Mouse (Mus musculus): ENCODE measurements around the gene Efnb3. TPM values are rescaled to one million over a fixed set of nuclear protein-coding genes. Genes with fewer than 3 reads are reported as not detected.
"Not testable (repeated sequence)": the region's sequence is repeated elsewhere in the genome, so short reads cannot be mapped to it uniquely, and the experiment has no call there.

The Efnb3 gene
- polyA plus RNA-seq, 1 experiment from 2014 or later, result 0.58 TPM

- Histone ChIP-seq H3K9ac (no peak within 1 kb of the TSS), H3K4me3 (replicated peaks) (no peak within 1 kb of the TSS), H3K4me1 (replicated peaks) (peaks cover 20% of the 10 kb centered on the region), H3K4me2 (no peak within 1 kb of the TSS), H3K27me3 (peaks cover 77% of the 10 kb centered on the region), H3K9me3 (replicated peaks) (no peaks in the 10 kb centered on the region), H3K36me3 (replicated peaks) (no peaks in the 10 kb centered on the region), H3K27ac (replicated peaks) (no peak within 1 kb of the TSS)
- no peak for ATAC-seq (ENCODE audit: insufficient read depth)
- 37% methylated on average over 12 of the region's 12 CpGs for WGBS (ENCODE audit: insufficient replicate concordance)
Measured at GRCm38 (mm10) chr11:69549060-69549656, 10.8 kb downstream of the Efnb3 start, which contains the start of gene Dnah2. Dnah2 (minus strand) TSS chr11:69549110.

DNA sequence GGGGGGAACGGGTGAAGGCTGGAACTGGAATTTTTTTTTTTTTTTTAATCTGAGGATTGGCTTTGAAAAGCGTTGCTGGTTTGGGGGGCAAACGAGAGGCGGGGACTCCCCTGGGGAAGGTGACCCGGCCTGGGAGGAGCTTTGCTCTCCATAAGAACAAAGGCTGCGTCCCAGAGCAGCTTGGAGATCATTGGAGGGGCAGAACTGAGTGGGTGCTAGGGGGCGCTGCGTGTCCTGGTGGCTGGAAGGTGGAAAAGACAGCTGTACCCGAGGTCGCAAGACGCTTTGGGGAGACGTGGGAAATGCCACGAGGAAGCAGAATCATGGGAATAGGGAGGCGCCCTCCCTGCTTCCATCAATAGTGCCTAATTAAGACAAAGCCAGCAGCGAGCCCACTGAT, 12.9 kb downstream of the Efnb3 start:
- H3K9me3 ChIP-seq (replicated peaks), result no peaks in the 10 kb centered on the region
- H3K36me3 ChIP-seq (replicated peaks), result no peaks in the 10 kb centered on the region
- peak overlapping the region; percentile 46 for H3K9ac ChIP-seq
- H3K4me3 ChIP-seq (replicated peaks), result peak overlapping the region; percentile 49
- H3K27me3 ChIP-seq, result peaks cover 67% of the 10 kb centered on the region
- no peak for ATAC-seq (ENCODE audit: insufficient read depth)
- WGBS (ENCODE audit: insufficient replicate concordance), result 3% methylated on average over 15 of the region's 15 CpGs
- peaks cover 20% of the 10 kb centered on the region for H3K4me1 ChIP-seq (replicated peaks)
- H3K4me2 ChIP-seq, result peak overlapping the region; percentile 82
- H3K27ac ChIP-seq (replicated peaks), result no peak overlapping the region

- H3K27ac ChIP-seq (replicated peaks), result no peak overlapping the region
- peak overlapping the region; percentile 82 for H3K4me2 ChIP-seq
- under 1% methylated on average over 44 of the region's 44 CpGs for WGBS (ENCODE audit: insufficient replicate concordance)
- no peaks in the 10 kb centered on the region for H3K9me3 ChIP-seq (replicated peaks)
- H3K4me3 ChIP-seq (replicated peaks), result peak overlapping the region; percentile 49
- H3K4me1 ChIP-seq (replicated peaks), result peaks cover 20% of the 10 kb centered on the region
- H3K27me3 ChIP-seq, result peaks cover 63% of the 10 kb centered on the region
- peak overlapping the region; percentile 46 for H3K9ac ChIP-seq
- peak; percentile 25 for ATAC-seq (ENCODE audit: insufficient read depth)
- no peaks in the 10 kb centered on the region for H3K36me3 ChIP-seq (replicated peaks)
Measured at GRCm38 (mm10) chr11:69546423-69547053, 13.5 kb downstream of the Efnb3 start.

DNA sequence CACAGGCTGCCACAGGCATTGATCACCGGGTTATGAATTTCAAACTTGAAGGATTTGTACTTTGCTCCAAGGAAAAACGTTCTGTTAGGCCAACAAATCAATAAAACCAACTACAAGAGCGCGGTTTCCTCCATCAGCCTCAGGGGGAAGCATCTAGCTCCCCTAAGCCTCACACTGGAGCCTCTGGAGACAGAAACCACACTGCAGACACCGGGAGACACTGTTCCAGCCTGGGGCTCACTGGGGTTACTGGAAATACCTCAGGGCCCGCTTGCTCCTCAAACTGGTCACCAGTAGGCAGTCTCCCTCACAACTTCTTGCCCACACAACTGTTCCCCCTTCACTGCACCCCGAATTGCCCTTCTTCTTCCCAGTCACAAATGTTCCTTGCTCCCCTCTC, 14.0 kb downstream of the Efnb3 start:
- no peak overlapping the region for H3K27ac ChIP-seq (replicated peaks)
- no peak overlapping the region for H3K9ac ChIP-seq
- no peak for ATAC-seq (ENCODE audit: insufficient read depth)
- H3K4me3 ChIP-seq (replicated peaks), result peak overlapping the region; percentile 49
- WGBS (ENCODE audit: insufficient replicate concordance), result 23% methylated on average over 7 of the region's 7 CpGs
- peaks cover 60% of the 10 kb centered on the region for H3K27me3 ChIP-seq
- H3K4me2 ChIP-seq, result peak overlapping the region; percentile 82
- H3K36me3 ChIP-seq (replicated peaks), result no peaks in the 10 kb centered on the region
- H3K9me3 ChIP-seq (replicated peaks), result no peaks in the 10 kb centered on the region
- H3K4me1 ChIP-seq (replicated peaks), result peaks cover 20% of the 10 kb centered on the region

- no peak overlapping the region for H3K4me3 ChIP-seq (replicated peaks)
- no peaks in the 10 kb centered on the region for H3K36me3 ChIP-seq (replicated peaks)
- H3K4me2 ChIP-seq, result no peak overlapping the region
- H3K9me3 ChIP-seq (replicated peaks), result no peaks in the 10 kb centered on the region
- peaks cover 42% of the 10 kb centered on the region for H3K27me3 ChIP-seq
- ATAC-seq (ENCODE audit: insufficient read depth), result no peak
- WGBS (ENCODE audit: insufficient replicate concordance), result 62% methylated on average over 3 of the region's 3 CpGs
- peaks cover 23% of the 10 kb centered on the region for H3K4me1 ChIP-seq (replicated peaks)
- no peak overlapping the region for H3K9ac ChIP-seq
- no peak overlapping the region for H3K27ac ChIP-seq (replicated peaks)
Measured at GRCm38 (mm10) chr11:69543598-69543997, 16.4 kb downstream of the Efnb3 start.

- H3K36me3 ChIP-seq (replicated peaks); ATAC-seq (ENCODE audit: insufficient read depth); H3K9ac ChIP-seq; H3K4me3 ChIP-seq (replicated peaks); H3K9me3 ChIP-seq (replicated peaks); H3K27ac ChIP-seq (replicated peaks); H3K4me2 ChIP-seq: not testable (repeated sequence)
- Histone ChIP-seq H3K4me1 (replicated peaks) (peaks cover 21% of the 10 kb centered on the region), H3K27me3 (peaks cover 23% of the 10 kb centered on the region)
- 50% methylated on average over 1 of the region's 3 CpGs for WGBS (ENCODE audit: insufficient replicate concordance)
Measured at GRCm38 (mm10) chr11:69541741-69542140, 18.3 kb downstream of the Efnb3 start.

- no peak overlapping the region for H3K9ac ChIP-seq
- H3K9me3 ChIP-seq (replicated peaks), result no peaks in the 10 kb centered on the region
- no peak for ATAC-seq (ENCODE audit: insufficient read depth)
- no peak overlapping the region for H3K27ac ChIP-seq (replicated peaks)
- H3K36me3 ChIP-seq (replicated peaks), result no peaks in the 10 kb centered on the region
- no peak overlapping the region for H3K4me2 ChIP-seq
- peaks cover 12% of the 10 kb centered on the region; the same call in 1 of the 2 replicates for H3K4me1 ChIP-seq (replicated peaks)
- H3K4me3 ChIP-seq (replicated peaks), result no peak overlapping the region
- WGBS (ENCODE audit: insufficient replicate concordance), result 67% methylated on average over 2 of the region's 2 CpGs
- peaks cover 13% of the 10 kb centered on the region for H3K27me3 ChIP-seq
Measured at GRCm38 (mm10) chr11:69540700-69541099, 19.3 kb downstream of the Efnb3 start.

DNA sequence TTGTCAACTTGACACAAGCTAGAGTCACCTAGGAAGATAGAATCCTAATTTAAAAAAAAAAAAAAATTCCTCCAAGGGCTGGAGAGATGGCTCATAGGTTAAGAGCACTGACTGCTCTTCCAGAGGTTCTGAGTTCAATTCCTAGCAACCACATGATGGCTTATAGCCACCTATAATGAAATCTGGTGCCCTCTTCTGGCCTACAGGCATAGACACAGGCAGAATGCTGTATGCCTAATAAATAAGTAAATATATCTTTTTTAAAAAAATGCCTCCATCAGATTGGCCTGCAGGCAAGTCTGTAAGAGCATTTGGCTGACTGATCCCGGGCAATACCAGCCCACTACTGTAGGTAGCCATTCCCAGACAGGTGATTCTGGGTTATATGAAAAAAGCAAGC, 25.0 kb downstream of the Efnb3 start:
- Histone ChIP-seq H3K27me3 (0 out of 2 replicates have a peak, but pooled peaks cover under 1% of the 10 kb centered on the region), H3K9me3 (replicated peaks) (no peaks in the 10 kb centered on the region), H3K4me3 (replicated peaks) (no peak overlapping the region), H3K4me1 (replicated peaks) (peaks cover 12% of the 10 kb centered on the region; the same call in 1 of the 2 replicates), H3K4me2 (no peak overlapping the region), H3K9ac (no peak overlapping the region), H3K27ac (replicated peaks) (no peak overlapping the region), H3K36me3 (replicated peaks) (no peaks in the 10 kb centered on the region)
- 40% methylated on average over 1 of the region's 1 CpGs for WGBS (ENCODE audit: insufficient replicate concordance)
- no peak for ATAC-seq (ENCODE audit: insufficient read depth)

DNA sequence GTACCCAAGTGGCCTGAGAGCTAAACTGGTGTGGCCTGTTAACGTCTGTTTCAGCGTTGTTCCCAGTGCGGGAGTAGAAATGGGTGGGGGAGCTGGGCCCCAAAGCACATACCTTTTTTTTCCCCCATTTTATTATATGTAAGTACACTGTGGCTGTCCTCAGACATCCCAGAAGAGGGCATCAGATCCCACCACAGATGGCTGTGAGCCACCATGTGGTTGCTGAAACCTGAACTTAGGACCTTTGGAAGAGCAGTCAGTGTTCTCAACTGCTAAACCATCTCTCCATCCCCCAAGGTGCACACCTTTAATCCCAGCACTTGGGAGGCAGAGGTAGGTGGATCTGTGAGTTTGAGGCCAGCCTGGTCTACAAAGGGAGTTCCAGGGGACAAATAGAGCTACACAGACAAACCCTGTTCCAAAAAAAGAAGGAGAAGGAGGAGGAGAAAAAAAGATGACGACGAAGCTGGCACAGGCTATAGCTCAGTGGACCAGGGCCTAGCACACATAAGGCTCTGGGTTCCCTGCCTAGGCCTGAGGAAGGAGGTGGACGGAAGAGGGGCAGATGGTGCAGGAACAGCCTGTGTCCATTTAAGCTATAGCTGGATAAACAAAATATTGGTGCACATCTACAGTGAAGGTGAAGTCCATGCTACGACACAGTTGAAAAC, 27.4 kb downstream of the Efnb3 start:
- Histone ChIP-seq H3K4me3 (replicated peaks) (no peak overlapping the region), H3K9ac (no peak overlapping the region), H3K27ac (replicated peaks) (no peak overlapping the region), H3K4me1 (replicated peaks) (peaks cover 1% of the 10 kb centered on the region; the same call in 1 of the 2 replicates), H3K4me2 (no peak overlapping the region), H3K9me3 (replicated peaks) (no peaks in the 10 kb centered on the region), H3K27me3 (peaks cover 22% of the 10 kb centered on the region), H3K36me3 (replicated peaks) (no peaks in the 10 kb centered on the region)
- no peak for ATAC-seq (ENCODE audit: insufficient read depth)
- 66% methylated on average over 7 of the region's 7 CpGs for WGBS (ENCODE audit: insufficient replicate concordance)

DNA sequence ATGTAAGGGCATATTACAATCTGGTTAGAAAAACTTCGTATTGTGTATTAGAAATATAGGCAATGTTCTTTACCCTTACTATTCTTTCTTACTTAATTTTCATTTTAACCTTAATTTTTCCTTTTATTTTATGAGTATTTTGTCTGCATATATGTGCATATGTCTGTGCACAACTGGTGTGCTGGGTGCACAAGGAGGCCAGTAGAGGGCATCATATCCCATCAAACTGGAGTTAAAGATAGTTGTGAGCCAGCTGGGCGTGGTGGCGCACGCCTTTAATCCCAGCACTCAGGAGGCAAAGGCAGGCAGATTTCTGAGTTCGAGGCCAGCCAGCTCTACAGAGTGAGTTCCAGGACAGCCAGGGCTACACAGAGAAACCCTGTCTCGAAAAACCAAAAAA, 29.2 kb downstream of the Efnb3 start:
- H3K36me3 ChIP-seq (replicated peaks); H3K9ac ChIP-seq; H3K4me1 ChIP-seq (replicated peaks); H3K27ac ChIP-seq (replicated peaks); H3K9me3 ChIP-seq (replicated peaks); H3K4me2 ChIP-seq; ATAC-seq (ENCODE audit: insufficient read depth); H3K4me3 ChIP-seq (replicated peaks): not testable (repeated sequence)
- WGBS (ENCODE audit: insufficient replicate concordance), result 63% methylated on average over 6 of the region's 6 CpGs
- H3K27me3 ChIP-seq, result peaks cover 40% of the 10 kb centered on the region

DNA sequence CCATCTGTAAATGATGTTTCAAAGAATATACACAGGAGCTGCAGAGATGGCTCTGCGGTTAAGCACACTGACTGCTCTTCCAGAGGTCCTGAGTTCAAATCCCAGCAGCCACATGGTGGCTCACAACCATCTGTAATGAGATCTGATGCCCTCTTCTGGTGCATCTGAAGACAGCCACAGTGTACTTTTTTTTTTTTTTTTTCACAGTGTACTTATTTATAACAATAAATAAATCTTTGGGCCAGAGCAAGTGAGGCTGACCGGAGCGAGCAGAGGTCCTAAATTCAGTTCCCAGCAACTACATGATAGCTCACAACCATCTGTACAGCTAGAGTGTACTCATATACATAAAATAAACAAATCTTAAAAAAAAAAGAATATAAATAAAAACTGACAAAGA, 29.7 kb downstream of the Efnb3 start:
- 66% methylated on average over 3 of the region's 3 CpGs for WGBS (ENCODE audit: insufficient replicate concordance)
- H3K4me1 ChIP-seq (replicated peaks); ATAC-seq (ENCODE audit: insufficient read depth); H3K27ac ChIP-seq (replicated peaks); H3K9ac ChIP-seq; H3K4me3 ChIP-seq (replicated peaks); H3K36me3 ChIP-seq (replicated peaks); H3K9me3 ChIP-seq (replicated peaks); H3K4me2 ChIP-seq: not testable (repeated sequence)
- H3K27me3 ChIP-seq, result peaks cover 45% of the 10 kb centered on the region
